Mouse (Mus musculus): ENCODE measurements around the gene Josd2. TPM values are rescaled to one million over a fixed set of nuclear protein-coding genes. Genes with fewer than 3 reads are reported as not detected.

Josd2 gene
- polyA plus RNA-seq, 1 experiment from 2014 or later = 157 TPM

- WGBS = 34% methylated on average over 15 of the region's 15 CpGs
- Histone ChIP-seq H3K9ac (ENCODE audit: low read length) (peak overlapping the region; percentile 85), H3K27ac (ENCODE audit: low read length) (peak overlapping the region; percentile 99), H3K36me3 (ENCODE audit: control insufficient read depth, insufficient read depth) (no peaks in the 10 kb centered on the region), H3K4me2 (ENCODE audit: low read depth, low read length) (peak overlapping the region; percentile 91), H3K4me1 (ENCODE audit: control insufficient read depth, insufficient read depth, low read length) (peaks cover 46% of the 10 kb centered on the region), H3K4me3 (ENCODE audit: low read length) (peak overlapping the region; percentile 77), H3K27me3 (ENCODE audit: control insufficient read depth, insufficient read depth, low read length) (peaks cover 4% of the 10 kb centered on the region; the same call in 1 of the 2 replicates), H3K9me3 (replicated peaks; ENCODE audit: control insufficient read depth, low read length) (no peaks in the 10 kb centered on the region)
- no peak for ATAC-seq (replicated peaks; ENCODE audit: extremely low read depth, insufficient read depth, low FRiP score)
Observed at GRCm38 (mm10) chr7:44468644-44469285, 985 bp downstream of the Josd2 start.

GRCm38 (mm10) chr7:44469677-44470675, 2.2 kb downstream of the Josd2 start:
- Histone ChIP-seq H3K9me3 (replicated peaks; ENCODE audit: control insufficient read depth, low read length) (no peaks in the 10 kb centered on the region), H3K36me3 (ENCODE audit: control insufficient read depth, insufficient read depth) (no peaks in the 10 kb centered on the region), H3K4me3 (ENCODE audit: low read length) (no peak overlapping the region), H3K27me3 (ENCODE audit: control insufficient read depth, insufficient read depth, low read length) (no peaks in the 10 kb centered on the region), H3K27ac (ENCODE audit: low read length) (peak overlapping the region; percentile 99), H3K9ac (ENCODE audit: low read length) (peak overlapping the region; percentile 85), H3K4me2 (ENCODE audit: low read depth, low read length) (peak overlapping the region; percentile 91), H3K4me1 (ENCODE audit: control insufficient read depth, insufficient read depth, low read length) (peaks cover 46% of the 10 kb centered on the region)
- ATAC-seq (replicated peaks; ENCODE audit: extremely low read depth, insufficient read depth, low FRiP score) = no peak
- WGBS = 57% methylated on average over 16 of the region's 16 CpGs

- Histone ChIP-seq H3K4me3 (ENCODE audit: low read length) (no peak overlapping the region), H3K27ac (ENCODE audit: low read length) (peak overlapping the region; percentile 99), H3K9ac (ENCODE audit: low read length) (peak overlapping the region; percentile 62), H3K36me3 (ENCODE audit: control insufficient read depth, insufficient read depth) (no peaks in the 10 kb centered on the region), H3K4me2 (ENCODE audit: low read depth, low read length) (peak overlapping the region; percentile 13; the same call in 1 of the 2 replicates), H3K9me3 (replicated peaks; ENCODE audit: control insufficient read depth, low read length) (no peaks in the 10 kb centered on the region), H3K4me1 (ENCODE audit: control insufficient read depth, insufficient read depth, low read length) (peaks cover 46% of the 10 kb centered on the region), H3K27me3 (ENCODE audit: control insufficient read depth, insufficient read depth, low read length) (no peaks in the 10 kb centered on the region)
- 70% methylated on average over 16 of the region's 16 CpGs for WGBS
- ATAC-seq (replicated peaks; ENCODE audit: extremely low read depth, insufficient read depth, low FRiP score) = no peak
Observed at GRCm38 (mm10) chr7:44470696-44471612, 3.2 kb downstream of the Josd2 start.

DNA sequence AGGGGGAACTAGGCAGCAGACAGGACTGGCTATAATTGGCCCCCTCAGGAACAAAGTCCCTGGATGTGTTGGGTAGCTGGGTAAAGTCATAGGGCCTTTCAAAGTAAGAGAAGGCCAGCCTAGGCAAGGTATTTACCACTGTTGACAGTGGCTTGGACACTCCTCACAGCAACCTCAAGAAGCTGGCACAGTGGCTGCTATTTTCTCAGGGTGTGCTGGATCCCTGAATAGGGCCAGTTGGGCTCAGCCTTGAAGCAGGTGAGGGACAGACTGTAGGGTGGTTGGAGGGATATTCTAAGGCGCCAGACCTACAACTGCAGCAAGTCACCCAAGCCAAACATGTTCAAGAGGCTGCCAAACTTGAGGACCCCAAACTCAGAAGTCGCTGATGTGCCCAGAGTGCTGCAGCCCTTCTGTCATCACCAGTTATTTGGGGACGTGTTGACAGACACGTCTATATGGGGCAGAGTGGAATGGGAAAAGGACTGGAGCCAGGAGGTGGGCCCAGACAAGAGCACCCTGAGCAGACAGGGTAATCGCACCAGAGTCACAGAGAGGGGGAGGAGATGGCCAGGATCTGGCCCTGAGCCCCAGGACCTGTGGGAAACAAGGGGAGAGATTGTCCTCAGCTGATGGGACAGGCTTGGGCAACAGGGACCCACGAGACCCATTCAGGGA, 4.2 kb downstream of the Josd2 start:
- peak overlapping the region; percentile 89 for H3K9ac ChIP-seq (ENCODE audit: low read length)
- H3K27ac ChIP-seq (ENCODE audit: low read length) = peak overlapping the region; percentile 99
- 8% methylated on average over 6 of the region's 6 CpGs for WGBS
- ATAC-seq (replicated peaks; ENCODE audit: extremely low read depth, insufficient read depth, low FRiP score) = peak; percentile 69
- no peaks in the 10 kb centered on the region for H3K36me3 ChIP-seq (ENCODE audit: control insufficient read depth, insufficient read depth)
- H3K4me2 ChIP-seq (ENCODE audit: low read depth, low read length) = peak overlapping the region; percentile 77
- H3K27me3 ChIP-seq (ENCODE audit: control insufficient read depth, insufficient read depth, low read length) = no peaks in the 10 kb centered on the region
- peak overlapping the region; percentile 58; the same call in 1 of the 2 replicates for H3K4me3 ChIP-seq (ENCODE audit: low read length)
- no peaks in the 10 kb centered on the region for H3K9me3 ChIP-seq (replicated peaks; ENCODE audit: control insufficient read depth, low read length)
- peaks cover 46% of the 10 kb centered on the region for H3K4me1 ChIP-seq (ENCODE audit: control insufficient read depth, insufficient read depth, low read length)

DNA sequence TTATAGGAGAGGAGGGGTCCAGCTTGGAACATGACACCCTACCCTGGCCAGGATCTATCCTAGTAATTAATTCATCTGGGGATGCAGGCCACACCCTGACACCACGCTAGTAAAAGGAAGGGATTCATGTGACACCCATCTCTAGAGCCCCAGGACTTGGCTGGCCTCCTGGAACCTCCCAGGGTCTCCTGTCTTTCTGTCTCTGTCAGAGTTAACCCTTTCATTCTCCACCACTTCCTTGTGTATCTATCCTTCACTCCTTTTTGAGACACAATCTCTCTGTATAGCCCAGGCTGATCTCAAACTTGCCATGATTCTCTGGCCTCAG, 4.7 kb downstream of the Josd2 start:
- no peaks in the 10 kb centered on the region for H3K27me3 ChIP-seq (ENCODE audit: control insufficient read depth, insufficient read depth, low read length)
- H3K4me1 ChIP-seq (ENCODE audit: control insufficient read depth, insufficient read depth, low read length) = peaks cover 46% of the 10 kb centered on the region
- no peaks in the 10 kb centered on the region for H3K36me3 ChIP-seq (ENCODE audit: control insufficient read depth, insufficient read depth)
- peak overlapping the region; percentile 58 for H3K4me3 ChIP-seq (ENCODE audit: low read length)
- peak overlapping the region; percentile 77 for H3K4me2 ChIP-seq (ENCODE audit: low read depth, low read length)
- peak overlapping the region; percentile 99 for H3K27ac ChIP-seq (ENCODE audit: low read length)
- no peaks in the 10 kb centered on the region for H3K9me3 ChIP-seq (replicated peaks; ENCODE audit: control insufficient read depth, low read length)
- no peak for ATAC-seq (replicated peaks; ENCODE audit: extremely low read depth, insufficient read depth, low FRiP score)
- peak overlapping the region; percentile 89 for H3K9ac ChIP-seq (ENCODE audit: low read length)
- 0% methylated on average over 1 of the region's 1 CpGs for WGBS

GRCm38 (mm10) chr7:44472961-44473646, 5.3 kb downstream of the Josd2 start:
- peak; percentile 81 for ATAC-seq (replicated peaks; ENCODE audit: extremely low read depth, insufficient read depth, low FRiP score)
- H3K4me1 ChIP-seq (ENCODE audit: control insufficient read depth, insufficient read depth, low read length) = peaks cover 50% of the 10 kb centered on the region
- no peaks in the 10 kb centered on the region for H3K36me3 ChIP-seq (ENCODE audit: control insufficient read depth, insufficient read depth)
- peak overlapping the region; percentile 58 for H3K4me3 ChIP-seq (ENCODE audit: low read length)
- no peaks in the 10 kb centered on the region for H3K9me3 ChIP-seq (replicated peaks; ENCODE audit: control insufficient read depth, low read length)
- H3K27ac ChIP-seq (ENCODE audit: low read length) = peak overlapping the region; percentile 99
- H3K4me2 ChIP-seq (ENCODE audit: low read depth, low read length) = peak overlapping the region; percentile 77
- no peaks in the 10 kb centered on the region for H3K27me3 ChIP-seq (ENCODE audit: control insufficient read depth, insufficient read depth, low read length)
- peak overlapping the region; percentile 89 for H3K9ac ChIP-seq (ENCODE audit: low read length)
- WGBS = 14% methylated on average over 9 of the region's 9 CpGs

DNA sequence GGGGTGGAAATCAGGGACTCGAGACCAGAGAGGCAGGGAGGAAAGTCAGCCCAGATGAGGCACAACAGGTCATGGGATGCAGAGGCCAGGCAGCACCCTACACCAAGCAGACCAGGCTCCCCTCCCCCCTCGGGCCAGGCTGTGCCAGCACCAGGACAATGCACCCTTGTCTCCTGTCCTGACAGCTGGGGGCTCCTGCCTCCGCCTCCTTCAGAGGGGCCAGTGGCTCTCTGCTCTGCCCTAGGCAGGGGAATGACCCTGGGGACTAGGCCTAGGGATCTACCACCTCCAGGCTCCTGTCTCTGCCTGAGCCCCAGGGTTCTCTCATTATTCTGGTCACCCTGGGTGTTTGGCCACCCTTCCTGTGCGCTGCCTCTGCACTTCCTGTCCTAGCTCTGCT, 6.6 kb downstream of the Josd2 start:
- Histone ChIP-seq H3K27ac (ENCODE audit: low read length) (peak overlapping the region; percentile 99), H3K9me3 (replicated peaks; ENCODE audit: control insufficient read depth, low read length) (no peaks in the 10 kb centered on the region), H3K4me1 (ENCODE audit: control insufficient read depth, insufficient read depth, low read length) (peaks cover 39% of the 10 kb centered on the region), H3K9ac (ENCODE audit: low read length) (peak overlapping the region; percentile 89), H3K27me3 (ENCODE audit: control insufficient read depth, insufficient read depth, low read length) (no peaks in the 10 kb centered on the region), H3K4me2 (ENCODE audit: low read depth, low read length) (peak overlapping the region; percentile 77), H3K4me3 (ENCODE audit: low read length) (peak overlapping the region; percentile 58), H3K36me3 (ENCODE audit: control insufficient read depth, insufficient read depth) (no peaks in the 10 kb centered on the region)
- no peak for ATAC-seq (replicated peaks; ENCODE audit: extremely low read depth, insufficient read depth, low FRiP score)
- 15% methylated on average over 4 of the region's 4 CpGs for WGBS
